Mouse (Mus musculus) bone marrow macrophage, adult 2 months (primary cell): Measurements from ENCODE around the gene Epb41l2.

Experiments used
- CTCF ChIP-seq: IDR thresholded peaks from 2 replicates; pipeline ENCODE4 v1.5.1; 2012; ENCODE audit warnings: low read depth, mild to moderate bottlenecking, low read length, moderate library complexity
- POLR2A ChIP-seq: IDR thresholded peaks from 2 replicates; pipeline ENCODE4 v1.6.1; 2012; ENCODE audit warnings: mild to moderate bottlenecking, low read depth, low read length, borderline replicate concordance

GRCm38 (mm10) chr10:25520428-25520827 is 160.8 kb downstream of the Epb41l2 start:
- no peak for TF ChIP-seq POLR2A
- no peak for TF ChIP-seq CTCF
